Mouse (Mus musculus) C2C12 (cell line): ENCODE measurements around the gene Pax3. TPM values are rescaled to one million over a fixed set of nuclear protein-coding genes. Genes with fewer than 3 reads are reported as not detected.

ENCODE experiments used
- H3K27me3 ChIP-seq: one replicate; pipeline ENCODE4 v1.6.1; 2011; ENCODE audit not compliant: control insufficient read depth, insufficient read depth, insufficient read length
- H3K36me3 ChIP-seq: one replicate; pipeline ENCODE4 v1.6.1; 2011; ENCODE audit not compliant: control insufficient read depth, insufficient read depth
- H3K4me3 ChIP-seq: one replicate; pipeline ENCODE4 v1.5.1; 2011; ENCODE audit warnings: mild to moderate bottlenecking, control low read depth; ENCODE audit not compliant: poor library complexity, insufficient read depth, severe bottlenecking
- H3K79me2 ChIP-seq: one replicate; pipeline ENCODE4 v1.6.1; 2011; ENCODE audit not compliant: control insufficient read depth, insufficient read depth
- H3K79me3 ChIP-seq: one replicate; pipeline ENCODE4 v1.6.1; 2011; ENCODE audit warnings: low read depth, control low read depth
- H3ac ChIP-seq: one replicate; pipeline ENCODE3; 2011; ENCODE audit warnings: low read depth; ENCODE audit not compliant: control insufficient read depth, insufficient read length
- CEBPB ChIP-seq: IDR thresholded peaks from one replicate; pipeline ENCODE4 v1.6.1; 2011; ENCODE audit warnings: low read depth, mild to moderate bottlenecking, control low read depth, moderate library complexity
- CTCF ChIP-seq: IDR thresholded peaks from one replicate; pipeline ENCODE4 v1.5.1; 2011; ENCODE audit not compliant: control insufficient read depth, insufficient read depth, insufficient read length
- FOSL1 ChIP-seq: IDR thresholded peaks from one replicate; pipeline ENCODE4 v1.8.0; 2011; ENCODE audit warnings: mild to moderate bottlenecking, low read length; ENCODE audit not compliant: poor library complexity, insufficient read depth, severe bottlenecking
- MAX ChIP-seq: IDR thresholded peaks from one replicate; pipeline ENCODE4 v1.6.1; 2011; ENCODE audit warnings: mild to moderate bottlenecking, control low read depth
- MYOD1 ChIP-seq: IDR thresholded peaks from one replicate; pipeline ENCODE4 v1.6.1; 2011; ENCODE audit warnings: low read depth; ENCODE audit not compliant: control insufficient read depth, insufficient read length
- MYOG ChIP-seq: IDR thresholded peaks from one replicate; pipeline ENCODE4 v1.6.1; 2011; ENCODE audit not compliant: control insufficient read depth, insufficient read length; ENCODE audit errors: extremely low read depth
- USF1 ChIP-seq: IDR thresholded peaks from one replicate; pipeline ENCODE4 v1.6.1; 2011; ENCODE audit warnings: low read depth, mild to moderate bottlenecking, control low read depth, moderate library complexity
- polyA plus RNA-seq: library from polyadenylated mRNA; unstranded; fragments of >200 nt; fragmentation: generic; extraction: Trizol; gene quantifications from one replicate; pipeline ENCODE4 v1.2.1, GENCODE M21; 2012; ENCODE audit warnings: missing spikeins

Pax3 gene
- polyA plus RNA-seq, 1 experiment, result 0.23 TPM

GRCm38 (mm10) chr1:78188299-78188698 is 8.6 kb downstream of the Pax3 start:
- TF ChIP-seq FOSL1 (no peak), CEBPB (no peak), CTCF (no peak), MYOD1 (no peak), MYOG (no peak), MAX (no peak), USF1 (no peak)
- Histone ChIP-seq H3K27me3 (no peaks in the 10 kb centered on the region), H3ac (no peak overlapping the region), H3K4me3 (no peak overlapping the region), H3K79me3 (no peaks in the 10 kb centered on the region), H3K79me2 (no peaks in the 10 kb centered on the region), H3K36me3 (no peaks in the 10 kb centered on the region)

GRCm38 (mm10) chr1:78187788-78188173 is 9.2 kb downstream of the Pax3 start:
- Histone ChIP-seq H3K79me2 (no peaks in the 10 kb centered on the region), H3K27me3 (no peaks in the 10 kb centered on the region), H3ac (no peak overlapping the region), H3K4me3 (no peak overlapping the region), H3K79me3 (no peaks in the 10 kb centered on the region), H3K36me3 (no peaks in the 10 kb centered on the region)
- TF ChIP-seq CTCF (no peak), FOSL1 (no peak), CEBPB (no peak), USF1 (no peak), MYOG (no peak), MAX (no peak), MYOD1 (no peak)

- Histone ChIP-seq H3K79me2 (no peaks in the 10 kb centered on the region), H3K79me3 (no peaks in the 10 kb centered on the region), H3K27me3 (no peaks in the 10 kb centered on the region), H3K36me3 (no peaks in the 10 kb centered on the region), H3K4me3 (no peak overlapping the region), H3ac (no peak overlapping the region)
- no peak for TF ChIP-seq FOSL1
- no peak for TF ChIP-seq MAX
- no peak for TF ChIP-seq MYOD1
- TF ChIP-seq CTCF, result no peak
- TF ChIP-seq CEBPB, result no peak
- TF ChIP-seq MYOG, result no peak
- TF ChIP-seq USF1, result no peak
Measured at GRCm38 (mm10) chr1:78187122-78187787, 9.7 kb downstream of the Pax3 start.

- no peaks in the 10 kb centered on the region for H3K79me3 ChIP-seq
- no peaks in the 10 kb centered on the region for H3K36me3 ChIP-seq
- H3K4me3 ChIP-seq, result no peak overlapping the region
- TF ChIP-seq MAX, result no peak
- TF ChIP-seq FOSL1, result no peak
- TF ChIP-seq CTCF, result no peak
- TF ChIP-seq MYOD1, result no peak
- no peak for TF ChIP-seq CEBPB
- no peak for TF ChIP-seq MYOG
- H3ac ChIP-seq, result no peak overlapping the region
- H3K27me3 ChIP-seq, result no peaks in the 10 kb centered on the region
- no peaks in the 10 kb centered on the region for H3K79me2 ChIP-seq
Measured at GRCm38 (mm10) chr1:78182954-78183353, 14.0 kb downstream of the Pax3 start.

GRCm38 (mm10) chr1:78181882-78182281 is 15.1 kb downstream of the Pax3 start:
- TF ChIP-seq CTCF, result no peak
- no peak for TF ChIP-seq MAX
- no peak for TF ChIP-seq MYOG
- no peak for TF ChIP-seq CEBPB
- TF ChIP-seq FOSL1, result no peak
- peak; percentile 99 for TF ChIP-seq MYOD1
- peak; percentile 54 for TF ChIP-seq USF1
- no peaks in the 10 kb centered on the region for H3K27me3 ChIP-seq

GRCm38 (mm10) chr1:78172334-78172733 is 24.6 kb downstream of the Pax3 start:
- no peak for TF ChIP-seq CTCF
- no peak for TF ChIP-seq USF1
- TF ChIP-seq MYOG, result no peak
- TF ChIP-seq FOSL1, result no peak
- TF ChIP-seq CEBPB, result no peak
- TF ChIP-seq MAX, result no peak
- no peak for TF ChIP-seq MYOD1
- H3K27me3 ChIP-seq, result no peaks in the 10 kb centered on the region

More at GRCm38 (mm10) chr1:78181882-78182281, 15.1 kb downstream of the Pax3 start:
- H3K79me2 ChIP-seq, result no peaks in the 10 kb centered on the region
- H3K4me3 ChIP-seq, result no peak overlapping the region
- no peaks in the 10 kb centered on the region for H3K79me3 ChIP-seq
- H3ac ChIP-seq, result no peak overlapping the region
- H3K36me3 ChIP-seq, result no peaks in the 10 kb centered on the region

More at GRCm38 (mm10) chr1:78172334-78172733, 24.6 kb downstream of the Pax3 start:
- no peaks in the 10 kb centered on the region for H3K79me3 ChIP-seq
- no peaks in the 10 kb centered on the region for H3K79me2 ChIP-seq
- H3K4me3 ChIP-seq, result no peak overlapping the region
- no peak overlapping the region for H3ac ChIP-seq
- no peaks in the 10 kb centered on the region for H3K36me3 ChIP-seq
